Mouse (Mus musculus): ENCODE data around the gene Ndufa12. TPM values are rescaled to one million over a fixed set of nuclear protein-coding genes. Genes with fewer than 3 reads are reported as not detected.

Gene Ndufa12
- 100 to 1,000 TPM; 480 to 576 (median 508) TPM for total RNA-seq (2022)

GRCm38 (mm10) chr10:94198482-94199405 lies at the start of gene Ndufa12:
Ndufa12 (plus strand) TSS chr10:94198720.
- DNase-seq (ENCODE audit: low spot score in 2 of 2): peak; percentile 89 to 92

- no peak for DNase-seq (ENCODE audit: low spot score in 2 of 2)
These were observed 47.0 kb upstream of the Ndufa12 start for GRCm38 (mm10) chr10:94151488-94151887.

DNA sequence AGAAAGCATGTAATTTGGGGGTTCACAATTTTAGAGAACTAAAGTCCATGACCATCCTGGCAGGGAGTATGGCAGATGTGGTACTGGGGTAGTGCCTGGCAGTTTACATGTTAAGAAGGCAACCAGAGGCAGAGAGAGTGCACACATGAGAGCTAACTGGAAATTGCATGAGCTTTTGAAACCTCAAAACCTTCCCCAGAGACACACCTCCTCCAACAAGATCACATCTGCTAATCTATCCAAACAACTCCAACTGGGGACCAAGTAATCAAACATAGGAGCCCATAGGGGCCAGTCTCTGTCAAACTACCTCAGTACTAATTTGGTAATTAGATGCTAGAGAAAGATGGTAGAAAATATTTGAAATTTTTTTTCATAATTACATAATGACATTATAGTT lies 44.7 kb upstream of the Ndufa12 start:
- DNase-seq (ENCODE audit: low spot score in 2 of 2): no peak

DNA sequence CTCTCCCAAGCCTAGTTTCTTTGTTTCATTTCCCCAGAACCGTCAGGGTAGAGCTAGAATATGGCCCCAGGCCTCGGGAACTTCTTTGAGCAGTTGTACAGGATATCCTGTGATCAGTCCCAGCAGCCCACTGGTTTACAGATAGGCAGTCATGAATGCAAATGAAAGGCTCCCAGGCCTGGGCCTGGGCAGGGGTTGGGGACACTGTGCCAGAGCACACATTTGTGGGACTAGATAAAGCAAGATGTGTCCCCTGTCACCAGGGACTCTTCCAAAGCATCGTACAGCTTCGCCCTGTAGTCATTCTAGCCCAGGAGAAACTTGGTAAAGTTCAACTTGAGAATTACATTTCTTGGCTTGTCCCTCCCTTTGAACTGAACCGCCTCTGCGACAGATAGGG lies 39.6 kb upstream of the Ndufa12 start:
- DNase-seq (ENCODE audit: low spot score in 2 of 2): no peak

GRCm38 (mm10) chr10:94159406-94159805 lies 39.1 kb upstream of the Ndufa12 start:
- DNase-seq (ENCODE audit: low spot score in 2 of 2): no peak

- DNase-seq (ENCODE audit: low spot score in 2 of 2): no peak
These were observed 37.3 kb upstream of the Ndufa12 start for GRCm38 (mm10) chr10:94161051-94161765.

DNA sequence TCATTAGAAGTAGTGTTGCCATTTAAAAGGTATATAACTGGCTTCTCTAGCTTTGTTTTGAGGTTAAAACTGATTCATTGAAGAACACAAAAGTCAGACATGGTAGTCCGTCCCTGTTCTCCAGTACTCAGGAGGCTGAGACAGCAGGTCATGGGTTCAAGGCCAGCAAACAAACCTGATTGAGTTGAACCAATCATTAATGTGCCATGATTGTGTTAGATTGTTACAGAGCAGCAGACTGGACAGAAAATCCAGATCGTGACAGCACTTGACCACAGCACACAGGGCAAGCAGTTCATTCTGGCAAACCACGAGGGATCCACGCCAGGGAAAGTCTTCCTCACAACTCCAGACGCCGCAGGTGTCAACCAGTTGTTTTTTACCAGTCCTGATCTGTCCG lies 36.5 kb upstream of the Ndufa12 start:
- no peak for DNase-seq (ENCODE audit: low spot score in 2 of 2)

GRCm38 (mm10) chr10:94164104-94164845 lies 34.2 kb upstream of the Ndufa12 start:
- no peak for DNase-seq (ENCODE audit: low spot score in 2 of 2)

DNA sequence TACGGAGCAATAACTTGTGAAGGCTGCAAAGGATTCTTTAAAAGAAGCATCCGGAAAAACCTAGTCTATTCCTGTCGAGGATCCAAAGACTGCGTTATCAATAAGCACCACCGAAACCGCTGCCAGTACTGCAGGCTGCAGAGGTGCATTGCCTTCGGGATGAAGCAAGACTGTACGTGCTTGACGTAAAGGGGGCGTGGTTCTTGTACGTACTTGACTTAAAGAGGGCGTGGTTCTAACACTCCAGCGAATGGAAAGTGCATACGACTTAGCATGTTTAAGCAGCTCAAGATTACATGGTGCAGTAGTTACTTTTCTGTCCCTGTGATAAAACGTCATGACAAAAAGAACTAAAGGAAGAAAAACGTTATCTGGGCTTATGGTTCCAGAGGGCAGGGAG lies 33.1 kb upstream of the Ndufa12 start:
- DNase-seq (ENCODE audit: low spot score in 2 of 2): no peak

- DNase-seq (ENCODE audit: low spot score in 2 of 2): no peak
These were observed 31.3 kb upstream of the Ndufa12 start for GRCm38 (mm10) chr10:94167051-94167750.

DNA sequence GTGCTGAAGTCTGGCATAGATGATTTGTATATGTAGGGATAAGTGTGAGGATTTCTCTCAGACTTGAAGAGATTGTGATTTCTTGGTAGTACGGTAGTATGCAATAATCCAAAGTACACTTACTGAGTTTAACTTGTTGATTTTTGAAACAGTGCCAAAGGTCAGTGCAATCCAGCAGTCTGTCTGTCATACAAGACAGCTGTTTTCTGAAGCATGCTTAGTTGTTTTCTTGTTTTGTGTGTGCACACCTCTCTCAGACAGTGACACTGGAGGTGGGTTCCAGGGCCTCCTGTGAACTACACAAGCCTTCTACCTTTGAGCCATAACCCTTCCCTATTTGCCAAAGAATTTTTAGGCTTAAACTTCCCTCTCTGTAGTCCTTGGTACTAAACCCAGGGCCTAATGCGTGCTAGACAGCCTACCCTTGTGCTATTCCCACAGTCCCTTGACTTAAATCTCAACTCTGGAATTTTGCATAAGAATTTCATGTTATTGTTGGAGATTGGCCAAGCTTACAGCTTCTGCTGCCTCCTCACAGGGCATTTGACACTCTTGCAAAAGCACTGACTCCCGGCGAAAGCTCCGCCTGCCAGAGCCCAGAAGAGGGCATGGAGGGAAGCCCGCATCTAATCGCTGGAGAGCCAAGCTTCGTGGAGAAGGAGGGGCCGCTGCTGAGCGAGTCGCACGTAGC lies 26.9 kb upstream of the Ndufa12 start:
- DNase-seq (ENCODE audit: low spot score in 2 of 2): no peak

DNA sequence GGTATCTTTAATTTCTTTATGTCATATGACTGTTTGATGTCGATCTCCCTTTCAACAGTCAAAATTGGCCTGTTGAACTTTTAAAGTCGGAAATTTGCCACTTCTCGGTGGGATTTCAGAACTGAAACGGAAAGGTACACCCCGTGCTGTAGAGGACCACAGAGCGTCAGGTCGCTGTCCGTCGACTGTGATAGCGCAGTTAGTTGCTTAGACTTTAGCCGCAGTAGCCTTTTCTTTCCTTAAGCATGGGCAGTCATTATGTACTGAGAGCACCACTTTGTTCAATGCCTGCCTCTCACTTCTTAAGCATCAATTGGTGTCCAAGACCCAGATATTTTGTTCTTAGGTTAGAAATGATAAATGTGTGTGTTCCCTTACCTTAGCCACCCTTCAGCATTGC lies 26.4 kb upstream of the Ndufa12 start:
- DNase-seq (ENCODE audit: low spot score in 2 of 2): no peak

- DNase-seq (ENCODE audit: low spot score in 2 of 2): no peak
These were observed 25.8 kb upstream of the Ndufa12 start for GRCm38 (mm10) chr10:94172706-94173105.

- no peak for DNase-seq (ENCODE audit: low spot score in 2 of 2)
These were observed 23.9 kb upstream of the Ndufa12 start for GRCm38 (mm10) chr10:94174652-94175051.

DNA sequence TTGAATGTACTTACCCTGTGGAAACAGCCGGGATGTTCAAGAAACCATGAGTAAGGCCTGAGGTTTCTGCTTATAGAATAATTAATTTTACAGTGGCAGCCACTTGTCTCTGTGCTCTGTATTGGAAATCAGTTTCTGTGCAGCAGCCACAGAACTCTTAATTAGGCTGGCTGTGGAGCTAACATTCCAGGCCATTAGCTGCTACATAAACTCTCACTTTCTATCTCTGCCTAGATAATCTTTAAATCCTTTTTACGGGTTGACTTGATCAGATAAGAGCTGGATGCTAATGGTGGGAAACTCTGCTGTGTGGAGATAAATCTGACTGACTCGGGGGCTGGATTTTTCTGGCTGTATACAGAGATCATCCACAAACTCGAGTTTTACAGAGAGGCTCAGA lies 15.3 kb upstream of the Ndufa12 start:
- no peak for DNase-seq (ENCODE audit: low spot score in 2 of 2)

DNA sequence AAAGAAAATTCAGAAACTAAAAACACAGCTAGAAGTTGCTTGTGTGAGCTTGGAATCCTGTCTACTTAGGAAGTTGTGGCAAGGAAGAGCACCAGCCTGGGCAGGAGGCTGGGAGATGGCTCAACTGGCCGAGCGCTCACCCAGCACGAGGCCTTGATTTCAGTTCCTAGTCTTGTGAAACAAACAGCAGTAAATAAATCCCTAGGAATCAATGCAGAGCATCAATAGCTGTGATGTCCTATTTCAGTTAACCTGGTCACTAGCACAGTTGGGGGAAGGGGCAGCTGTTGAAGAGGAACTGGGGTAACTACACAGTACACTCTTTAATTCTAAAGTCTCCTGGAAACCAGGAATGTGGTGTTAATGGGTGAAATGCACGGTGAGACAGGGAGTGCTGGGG lies 6.5 kb downstream of the Ndufa12 start:
- DNase-seq (ENCODE audit: low spot score in 2 of 2): no peak

DNA sequence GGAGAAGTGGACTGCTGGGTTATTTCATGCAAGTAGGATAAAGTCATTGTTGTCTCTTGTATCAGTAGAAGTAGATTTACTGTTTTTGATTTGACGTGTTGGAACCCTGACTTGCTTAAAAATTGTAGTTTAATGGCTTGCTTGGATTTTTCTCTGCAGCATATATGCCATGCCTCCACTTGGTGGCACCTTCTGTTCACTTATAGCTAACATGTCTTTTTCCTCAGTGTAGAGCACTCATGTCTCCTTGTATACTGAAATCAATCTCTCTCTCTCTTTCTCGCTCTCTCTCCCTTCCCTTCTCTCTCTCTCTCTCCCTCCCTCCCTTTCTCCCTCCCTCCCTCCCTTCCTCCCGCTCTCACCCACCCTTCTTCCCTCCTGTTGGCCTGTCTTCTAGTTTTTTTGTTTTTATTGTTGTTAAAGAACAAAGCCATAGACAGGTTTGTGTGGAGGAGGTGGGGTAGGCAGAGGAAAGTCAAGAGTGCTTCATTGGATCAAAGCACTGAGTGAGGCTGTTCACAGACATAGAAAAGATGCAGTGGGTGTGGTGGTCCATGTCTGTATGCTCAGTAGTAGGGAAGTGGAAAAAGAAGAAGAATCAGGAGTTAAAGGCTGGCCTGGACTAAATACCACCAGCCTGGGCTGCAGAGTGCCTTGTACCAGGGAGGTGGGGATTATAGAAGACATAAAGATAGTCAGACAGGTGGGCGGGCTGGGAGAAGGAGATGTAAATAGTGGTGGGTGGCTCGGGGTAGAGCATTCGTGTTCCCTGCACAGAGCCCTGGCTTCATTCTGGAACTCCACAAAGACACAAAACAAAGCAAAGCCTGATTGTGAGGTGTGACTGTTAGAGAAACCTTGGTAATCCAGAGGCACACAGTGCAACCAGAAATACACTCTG lies 12.4 kb downstream of the Ndufa12 start:
- no peak for DNase-seq (ENCODE audit: low spot score in 2 of 2)

GRCm38 (mm10) chr10:94211725-94212124 lies 13.2 kb downstream of the Ndufa12 start:
- no peak for DNase-seq (ENCODE audit: low spot score in 2 of 2)

- no peak for DNase-seq (ENCODE audit: low spot score in 2 of 2)
These were observed 26.7 kb downstream of the Ndufa12 start for GRCm38 (mm10) chr10:94225026-94225750.
